Mouse (Mus musculus): ENCODE results near the gene Mtmr11. TPM values are rescaled to one million over a fixed set of nuclear protein-coding genes. Genes with fewer than 3 reads are reported as not detected.

Mtmr11 gene
- polyA plus RNA-seq, 1 experiment from 2014 or later, result 28.7 TPM

DNA sequence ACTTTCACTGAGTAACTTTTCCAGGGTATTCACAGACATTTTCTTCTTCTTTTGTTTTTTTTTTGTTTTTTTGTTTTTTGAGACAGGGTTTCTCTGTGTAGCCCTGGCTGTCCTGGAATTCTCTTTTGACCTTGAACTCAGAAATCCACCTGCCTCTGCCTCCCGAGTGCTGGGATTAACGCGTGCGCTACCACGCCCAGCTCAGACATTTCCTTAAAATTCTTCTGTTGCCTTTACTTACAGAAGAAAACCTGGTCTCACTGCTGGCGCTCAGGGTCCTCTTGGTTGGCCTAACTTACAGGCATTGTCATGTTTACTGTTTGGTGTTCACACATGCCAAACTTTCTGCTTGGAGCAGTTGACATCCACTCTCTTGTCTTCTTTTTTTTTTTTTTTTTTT, 13.4 kb downstream of the Mtmr11 start:
- TF ChIP-seq CTCF (IDR thresholded peaks at IDR 0.05; ENCODE audit: low read depth), result no peak
- 87% methylated on average over 6 of the region's 6 CpGs for WGBS
- Histone ChIP-seq H3K4me1 (replicated peaks; ENCODE audit: control insufficient read depth, insufficient read depth, low read length) (peaks cover 6% of the 10 kb centered on the region; the same call in 1 of the 2 replicates), H3K4me2 (replicated peaks; ENCODE audit: low read depth) (no peak overlapping the region), H3K9ac (ENCODE audit: low read depth, low read length) (no peak overlapping the region), H3K9me3 (ENCODE audit: control insufficient read depth) (no peaks in the 10 kb centered on the region), H3K36me3 (ENCODE audit: control insufficient read depth, insufficient read depth) (peaks cover 36% of the 10 kb centered on the region), H3K4me3 (ENCODE audit: low read depth, low read length) (no peak overlapping the region), H3K27ac (ENCODE audit: low read depth, low read length) (no peak overlapping the region), H3K27me3 (replicated peaks; ENCODE audit: control insufficient read depth, insufficient read depth, low read length) (no peaks in the 10 kb centered on the region)
- ATAC-seq, result no peak

DNA sequence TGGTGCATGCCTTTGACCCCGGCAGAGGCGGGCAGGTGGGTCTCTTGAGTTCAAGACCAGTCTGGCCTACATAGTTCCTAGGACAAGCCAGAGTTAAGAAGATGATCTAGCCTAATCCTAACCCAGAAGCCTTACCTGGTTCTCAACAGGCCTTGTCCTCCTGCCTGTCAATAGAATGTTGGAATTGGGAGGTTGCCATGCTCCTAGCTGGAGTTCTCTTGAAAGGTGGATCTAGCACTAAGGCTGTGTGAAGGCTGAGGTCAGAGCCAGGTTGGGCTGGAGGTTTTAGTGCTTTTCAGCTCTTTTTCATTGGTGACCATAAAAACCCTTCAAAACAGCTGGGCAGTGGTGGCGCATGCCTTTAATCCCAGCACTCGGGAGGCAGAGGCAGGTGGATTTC, 16.6 kb downstream of the Mtmr11 start:
- 89% methylated on average over 4 of the region's 4 CpGs for WGBS
- no peaks in the 10 kb centered on the region for H3K27me3 ChIP-seq (replicated peaks; ENCODE audit: control insufficient read depth, insufficient read depth, low read length)
- no peak overlapping the region for H3K9ac ChIP-seq (ENCODE audit: low read depth, low read length)
- no peak for TF ChIP-seq CTCF (IDR thresholded peaks at IDR 0.05; ENCODE audit: low read depth)
- H3K36me3 ChIP-seq (ENCODE audit: control insufficient read depth, insufficient read depth), result peaks cover 31% of the 10 kb centered on the region
- H3K4me2 ChIP-seq (replicated peaks; ENCODE audit: low read depth), result no peak overlapping the region
- H3K4me3 ChIP-seq (ENCODE audit: low read depth, low read length), result no peak overlapping the region
- no peak overlapping the region for H3K27ac ChIP-seq (ENCODE audit: low read depth, low read length)
- no peaks in the 10 kb centered on the region for H3K4me1 ChIP-seq (replicated peaks; ENCODE audit: control insufficient read depth, insufficient read depth, low read length)
- no peaks in the 10 kb centered on the region for H3K9me3 ChIP-seq (ENCODE audit: control insufficient read depth)
- no peak for ATAC-seq

DNA sequence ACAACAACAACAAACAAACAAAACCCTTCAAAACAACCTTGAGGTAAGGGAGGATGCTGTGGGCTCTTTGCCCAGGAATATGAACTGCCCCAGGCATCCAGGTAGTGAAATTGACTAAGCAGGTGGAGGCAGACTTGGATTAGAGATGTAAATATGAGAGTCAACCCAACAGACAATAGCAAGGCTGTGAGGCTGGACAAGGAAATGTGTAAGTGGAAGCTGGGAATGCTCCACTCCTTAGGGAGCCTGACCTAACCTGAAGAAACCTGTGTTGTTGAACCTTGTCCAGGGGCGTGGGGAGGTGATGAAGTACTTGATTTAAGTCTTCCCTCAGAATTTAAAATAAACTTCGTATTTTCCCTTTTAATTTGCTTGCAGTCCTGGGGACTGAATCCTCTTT, 17.1 kb downstream of the Mtmr11 start:
- Histone ChIP-seq H3K27ac (ENCODE audit: low read depth, low read length) (no peak overlapping the region), H3K9ac (ENCODE audit: low read depth, low read length) (no peak overlapping the region), H3K4me3 (ENCODE audit: low read depth, low read length) (no peak overlapping the region), H3K27me3 (replicated peaks; ENCODE audit: control insufficient read depth, insufficient read depth, low read length) (no peaks in the 10 kb centered on the region), H3K9me3 (ENCODE audit: control insufficient read depth) (no peaks in the 10 kb centered on the region), H3K36me3 (ENCODE audit: control insufficient read depth, insufficient read depth) (peaks cover 30% of the 10 kb centered on the region), H3K4me2 (replicated peaks; ENCODE audit: low read depth) (no peak overlapping the region), H3K4me1 (replicated peaks; ENCODE audit: control insufficient read depth, insufficient read depth, low read length) (no peaks in the 10 kb centered on the region)
- no peak for TF ChIP-seq CTCF (IDR thresholded peaks at IDR 0.05; ENCODE audit: low read depth)
- WGBS, result 69% methylated on average over 2 of the region's 2 CpGs
- no peak for ATAC-seq

DNA sequence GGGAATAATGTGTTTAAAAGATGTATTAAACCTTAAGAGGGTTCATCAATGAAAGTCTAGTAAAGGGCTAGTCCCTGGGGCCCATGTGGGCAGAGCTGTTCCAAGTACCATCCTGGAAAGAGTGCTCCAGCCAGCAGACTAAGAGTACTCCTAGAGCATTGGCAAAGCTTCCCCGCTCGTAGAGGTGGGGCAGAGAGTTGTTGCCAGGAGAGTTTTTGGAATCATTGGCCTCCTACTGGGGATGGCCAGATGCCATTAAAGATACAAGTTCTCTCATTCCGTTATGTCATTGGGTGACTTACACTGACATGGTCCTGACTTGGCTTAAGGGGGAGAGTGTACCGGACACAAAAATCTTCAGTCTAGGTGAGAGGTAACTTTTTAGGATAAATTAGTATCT, 17.7 kb downstream of the Mtmr11 start:
- no peaks in the 10 kb centered on the region for H3K4me1 ChIP-seq (replicated peaks; ENCODE audit: control insufficient read depth, insufficient read depth, low read length)
- WGBS, result 71% methylated on average over 4 of the region's 4 CpGs

DNA sequence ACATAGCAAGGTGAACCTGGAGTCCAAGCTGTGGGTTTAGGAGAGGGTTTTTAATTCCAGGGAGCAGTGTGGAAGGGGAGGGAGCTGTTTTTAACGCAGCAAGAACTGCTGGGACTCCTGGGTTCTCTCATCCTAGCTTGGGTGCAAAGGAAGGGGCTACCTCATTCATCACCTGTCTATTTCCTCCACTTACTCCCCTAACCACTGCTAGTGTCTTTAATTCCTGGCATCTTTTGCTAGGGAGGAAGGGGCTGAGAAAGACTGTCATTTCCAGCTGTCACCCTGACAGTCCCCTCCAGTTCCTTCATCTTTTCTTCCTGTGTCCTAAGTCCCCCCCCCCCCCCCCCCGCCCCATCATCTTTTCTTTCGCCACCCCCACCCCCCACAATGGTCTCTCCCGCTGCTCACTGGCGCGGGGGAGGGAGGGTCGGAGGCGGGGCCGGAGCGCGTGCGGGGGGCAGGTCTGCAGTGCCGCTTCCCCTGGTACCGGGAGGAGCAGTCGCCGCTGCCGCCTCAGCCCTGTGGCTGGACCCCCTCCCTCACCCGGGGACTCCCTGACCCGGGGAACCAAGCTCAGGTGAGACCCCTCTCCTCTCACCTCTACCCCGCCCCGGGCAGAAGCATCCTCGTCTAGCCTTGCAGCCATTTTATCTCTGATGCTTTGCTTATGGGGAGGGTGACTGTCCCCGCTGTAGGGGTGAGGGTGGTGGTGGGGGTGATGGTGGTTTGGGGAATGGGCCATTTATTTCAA, 19.1 kb downstream of the Mtmr11 start, which contains the start of gene Sv2a:
TSS of gene Sv2a (plus strand) at position 425 of the 751 bp plus-strand sequence.
- no peaks in the 10 kb centered on the region for H3K27me3 ChIP-seq (replicated peaks; ENCODE audit: control insufficient read depth, insufficient read depth, low read length)
- TF ChIP-seq CTCF (IDR thresholded peaks at IDR 0.05; ENCODE audit: low read depth), result no peak

More for the DNA sequence above, 17.7 kb downstream of the Mtmr11 start:
- Histone ChIP-seq H3K27ac (ENCODE audit: low read depth, low read length) (no peak overlapping the region), H3K4me2 (replicated peaks; ENCODE audit: low read depth) (no peak overlapping the region), H3K9ac (ENCODE audit: low read depth, low read length) (no peak overlapping the region), H3K27me3 (replicated peaks; ENCODE audit: control insufficient read depth, insufficient read depth, low read length) (no peaks in the 10 kb centered on the region), H3K4me3 (ENCODE audit: low read depth, low read length) (no peak overlapping the region), H3K36me3 (ENCODE audit: control insufficient read depth, insufficient read depth) (peaks cover 26% of the 10 kb centered on the region), H3K9me3 (ENCODE audit: control insufficient read depth) (no peaks in the 10 kb centered on the region)
- ATAC-seq, result no peak
- TF ChIP-seq CTCF (IDR thresholded peaks at IDR 0.05; ENCODE audit: low read depth), result no peak

DNA sequence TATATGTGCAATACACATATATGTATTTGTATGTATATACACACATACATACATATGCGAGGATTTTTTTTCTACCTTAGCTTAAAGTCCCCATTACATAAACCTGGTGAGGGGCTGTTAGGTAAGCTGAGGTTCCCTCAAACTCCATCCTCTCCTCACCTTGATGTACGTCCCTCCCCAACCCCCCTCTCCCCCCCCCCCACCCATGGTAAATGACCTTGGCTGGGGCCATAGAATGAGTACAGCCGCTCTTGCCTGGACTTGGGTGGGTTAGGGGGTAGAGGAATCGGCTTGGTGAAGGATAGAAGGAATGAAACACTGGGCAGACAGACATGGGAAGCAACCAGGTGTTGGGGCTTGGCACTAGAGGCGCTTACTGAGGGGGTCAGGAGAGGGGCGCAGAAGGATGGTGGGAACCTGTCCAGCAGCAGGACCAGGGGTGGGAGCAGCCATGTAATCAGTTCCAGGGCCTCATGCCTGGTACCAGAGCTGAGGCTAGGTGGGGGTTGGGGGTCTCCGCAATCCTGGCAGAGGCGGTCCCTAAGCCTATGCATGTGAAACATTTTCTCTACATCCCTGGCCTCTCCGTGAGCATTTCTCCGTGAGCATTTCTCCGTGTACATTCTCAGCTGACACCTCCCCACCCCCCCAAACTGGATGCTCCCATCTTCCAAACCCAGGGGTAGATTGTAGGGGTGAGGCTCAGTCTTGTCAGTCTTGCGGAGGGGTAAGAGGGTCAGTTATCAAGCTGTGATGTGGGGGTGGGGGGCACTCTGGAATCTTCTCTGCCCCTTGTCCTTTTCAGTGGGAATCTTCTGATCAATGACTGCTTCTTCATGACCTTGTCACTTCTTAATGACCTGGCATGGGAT, 19.9 kb downstream of the Mtmr11 start:
- Histone ChIP-seq H3K36me3 (ENCODE audit: control insufficient read depth, insufficient read depth) (peaks cover 8% of the 10 kb centered on the region; the same call in 1 of the 2 replicates), H3K4me3 (ENCODE audit: low read depth, low read length) (peak overlapping the region; percentile 39), H3K9ac (ENCODE audit: low read depth, low read length) (0 out of 2 replicates have a peak overlapping the region, but pooled peaks have one; percentile 3), H3K9me3 (ENCODE audit: control insufficient read depth) (no peaks in the 10 kb centered on the region), H3K27me3 (replicated peaks; ENCODE audit: control insufficient read depth, insufficient read depth, low read length) (no peaks in the 10 kb centered on the region), H3K27ac (ENCODE audit: low read depth, low read length) (no peak overlapping the region), H3K4me2 (replicated peaks; ENCODE audit: low read depth) (peak overlapping the region; percentile 72), H3K4me1 (replicated peaks; ENCODE audit: control insufficient read depth, insufficient read depth, low read length) (no peaks in the 10 kb centered on the region)
- WGBS, result 41% methylated on average over 12 of the region's 12 CpGs
- ATAC-seq, result no peak
- TF ChIP-seq CTCF (IDR thresholded peaks at IDR 0.05; ENCODE audit: low read depth), result no peak

More for the DNA sequence above, 19.1 kb downstream of the Mtmr11 start, which contains the start of gene Sv2a:
- Histone ChIP-seq H3K4me2 (replicated peaks; ENCODE audit: low read depth) (peak within 1 kb of the TSS; percentile 72), H3K4me1 (replicated peaks; ENCODE audit: control insufficient read depth, insufficient read depth, low read length) (no peaks in the 10 kb centered on the region), H3K36me3 (ENCODE audit: control insufficient read depth, insufficient read depth) (peaks cover 16% of the 10 kb centered on the region; the same call in 1 of the 2 replicates), H3K9me3 (ENCODE audit: control insufficient read depth) (no peaks in the 10 kb centered on the region), H3K27ac (ENCODE audit: low read depth, low read length) (no peak within 1 kb of the TSS), H3K4me3 (ENCODE audit: low read depth, low read length) (peak within 1 kb of the TSS; percentile 39), H3K9ac (ENCODE audit: low read depth, low read length) (0 out of 2 replicates have a peak within 1 kb of the TSS, but pooled peaks have one; percentile 34)
- ATAC-seq, result no peak
- 1% methylated on average over 16 of the region's 23 CpGs for WGBS
